Mouse (Mus musculus) intestine, embryonic 16.5 days (tissue): ENCODE measurements at regions not wholly inside any gene's neighbourhood (a gene's known extent, or its start where the extent isn't known, plus 50 kb on each side); places are given as distances from the start of the nearest gene placed in this dataset.

Experiments used
- ATAC-seq: fragments of 200-750 bp; cut with Nextera tagmentation; 2 replicates; pipeline ENCODE4 v1.8.0; 2017; ENCODE audit warnings: moderate TSS enrichment, moderate library complexity
- H3K27ac ChIP-seq: fragments of 300-500 bp; sonication (generic); 2 replicates; pipeline ENCODE4 v1.5.1; 2014; ENCODE audit warnings: mild to moderate bottlenecking, low read length
- H3K27me3 ChIP-seq: fragments of 300-500 bp; sonication (generic); replicated peaks from 2 replicates; pipeline ENCODE4 v1.6.1; 2014; ENCODE audit warnings: low read length, control low read depth, mixed read lengths; ENCODE audit not compliant: control insufficient read depth, insufficient read depth
- H3K36me3 ChIP-seq: fragments of 300-500 bp; sonication (generic); 2 replicates; pipeline ENCODE4 v1.6.1; 2014; ENCODE audit warnings: low read length, control low read depth; ENCODE audit not compliant: control insufficient read depth, insufficient read depth
- H3K4me1 ChIP-seq: fragments of 300-500 bp; sonication (generic); 2 replicates; pipeline ENCODE4 v1.6.1; 2014; ENCODE audit warnings: low read length, control low read depth, mixed read lengths; ENCODE audit not compliant: control insufficient read depth, insufficient read depth
- H3K4me2 ChIP-seq: fragments of 300-500 bp; sonication (generic); 2 replicates; pipeline ENCODE4 v1.6.1; 2014; ENCODE audit warnings: low read depth, low read length, control low read depth
- H3K4me3 ChIP-seq: fragments of 300-500 bp; sonication (generic); 2 replicates; pipeline ENCODE4 v1.5.1; 2014; ENCODE audit warnings: mild to moderate bottlenecking, low read length
- H3K9ac ChIP-seq: fragments of 300-500 bp; sonication (generic); 2 replicates; pipeline ENCODE4 v1.6.1; 2014; ENCODE audit warnings: low read depth, low read length
- H3K9me3 ChIP-seq: fragments of 300-500 bp; sonication (generic); 2 replicates; pipeline ENCODE4 v1.6.1; 2016; ENCODE audit warnings: low read length, control low read depth; ENCODE audit not compliant: control insufficient read depth
- WGBS: fragments of 180-500 bp; shearing (Covaris S2); extraction: QIAGEN DNeasy Blood & Tissue Kit; methylation state at CpG from one replicate; pipeline ENCODE4 v1.1.7; 2014; 5-methylcytosine and 5-hydroxymethylcytosine counted together

- Histone ChIP-seq H3K4me1 (no peaks in the 10 kb centered on the region), H3K9me3 (0 out of 2 replicates have a peak, but pooled peaks cover 3% of the 10 kb centered on the region), H3K36me3 (no peaks in the 10 kb centered on the region), H3K27me3 (no peaks in the 10 kb centered on the region), H3K27ac (no peak overlapping the region), H3K4me3 (no peak overlapping the region), H3K9ac (no peak overlapping the region), H3K4me2 (no peak overlapping the region)
- 61% methylated on average over 7 of the region's 7 CpGs for WGBS
- no peak for ATAC-seq
Observed at GRCm38 (mm10) chr17:67544410-67544809, 88.1 kb downstream of the Lrrc30 start.

- Histone ChIP-seq H3K9ac (no peak overlapping the region), H3K27me3 (no peaks in the 10 kb centered on the region), H3K27ac (no peak overlapping the region), H3K4me1 (no peaks in the 10 kb centered on the region), H3K4me3 (no peak overlapping the region), H3K9me3 (no peaks in the 10 kb centered on the region), H3K4me2 (no peak overlapping the region), H3K36me3 (no peaks in the 10 kb centered on the region)
- ATAC-seq = no peak
Observed at GRCm38 (mm10) chr17:67532331-67532730, 100.2 kb downstream of the Lrrc30 start.

GRCm38 (mm10) chr17:67520848-67521411 is 111.6 kb downstream of the Lrrc30 start:
- no peak overlapping the region for H3K9ac ChIP-seq
- H3K27me3 ChIP-seq = no peaks in the 10 kb centered on the region
- H3K36me3 ChIP-seq = no peaks in the 10 kb centered on the region
- 53% methylated on average over 8 of the region's 8 CpGs for WGBS
- H3K4me3 ChIP-seq = no peak overlapping the region
- H3K4me1 ChIP-seq = no peaks in the 10 kb centered on the region
- H3K9me3 ChIP-seq = peaks cover 4% of the 10 kb centered on the region; the same call in 1 of the 2 replicates
- no peak overlapping the region for H3K27ac ChIP-seq
- no peak overlapping the region for H3K4me2 ChIP-seq
- no peak for ATAC-seq

- ATAC-seq = no peak
- H3K9me3 ChIP-seq = no peaks in the 10 kb centered on the region
- no peak overlapping the region for H3K4me2 ChIP-seq
- H3K9ac ChIP-seq = no peak overlapping the region
- no peaks in the 10 kb centered on the region for H3K27me3 ChIP-seq
- 64% methylated on average over 7 of the region's 7 CpGs for WGBS
- peak overlapping the region; percentile 14; the same call in 1 of the 2 replicates for H3K27ac ChIP-seq
- H3K4me3 ChIP-seq = no peak overlapping the region
- no peaks in the 10 kb centered on the region for H3K36me3 ChIP-seq
- no peaks in the 10 kb centered on the region for H3K4me1 ChIP-seq
Observed at GRCm38 (mm10) chr17:67515601-67516147, 116.8 kb downstream of the Lrrc30 start.

GRCm38 (mm10) chr17:67514387-67515241 is 117.9 kb downstream of the Lrrc30 start:
- Histone ChIP-seq H3K4me1 (no peaks in the 10 kb centered on the region), H3K9ac (no peak overlapping the region), H3K9me3 (no peaks in the 10 kb centered on the region), H3K36me3 (no peaks in the 10 kb centered on the region), H3K27me3 (no peaks in the 10 kb centered on the region), H3K27ac (peak overlapping the region; percentile 23), H3K4me2 (no peak overlapping the region), H3K4me3 (no peak overlapping the region)
- 61% methylated on average over 9 of the region's 9 CpGs for WGBS
- peak; percentile 42; the same call in 1 of the 2 replicates for ATAC-seq

- H3K9me3 ChIP-seq = no peaks in the 10 kb centered on the region
- no peak overlapping the region for H3K4me3 ChIP-seq
- peak overlapping the region; percentile 61 for H3K27ac ChIP-seq
- peak; percentile 52 for ATAC-seq
- H3K36me3 ChIP-seq = no peaks in the 10 kb centered on the region
- H3K27me3 ChIP-seq = no peaks in the 10 kb centered on the region
- H3K9ac ChIP-seq = no peak overlapping the region
- H3K4me2 ChIP-seq = no peak overlapping the region
- H3K4me1 ChIP-seq = no peaks in the 10 kb centered on the region
- 58% methylated on average over 6 of the region's 6 CpGs for WGBS
Observed at GRCm38 (mm10) chr17:67512699-67513450, 119.6 kb downstream of the Lrrc30 start.

- Histone ChIP-seq H3K4me1 (no peaks in the 10 kb centered on the region), H3K9ac (no peak overlapping the region), H3K4me3 (no peak overlapping the region), H3K36me3 (no peaks in the 10 kb centered on the region), H3K9me3 (no peaks in the 10 kb centered on the region), H3K4me2 (no peak overlapping the region), H3K27me3 (no peaks in the 10 kb centered on the region), H3K27ac (peak overlapping the region; percentile 13; the same call in 1 of the 2 replicates)
- WGBS = 71% methylated on average over 6 of the region's 6 CpGs
- ATAC-seq = no peak
Observed at GRCm38 (mm10) chr17:67512008-67512407, 120.5 kb downstream of the Lrrc30 start.

- Histone ChIP-seq H3K27me3 (no peaks in the 10 kb centered on the region), H3K4me1 (no peaks in the 10 kb centered on the region), H3K4me2 (no peak overlapping the region), H3K27ac (no peak overlapping the region), H3K36me3 (no peaks in the 10 kb centered on the region), H3K4me3 (no peak overlapping the region), H3K9ac (no peak overlapping the region), H3K9me3 (no peaks in the 10 kb centered on the region)
- WGBS = 66% methylated on average over 9 of the region's 9 CpGs
- ATAC-seq = no peak
Observed at GRCm38 (mm10) chr17:67509921-67510320, 122.6 kb downstream of the Lrrc30 start.

- ATAC-seq = no peak
- no peaks in the 10 kb centered on the region for H3K9me3 ChIP-seq
- no peaks in the 10 kb centered on the region for H3K36me3 ChIP-seq
- no peak overlapping the region for H3K4me3 ChIP-seq
- no peak overlapping the region for H3K27ac ChIP-seq
- 83% methylated on average over 6 of the region's 6 CpGs for WGBS
- H3K9ac ChIP-seq = no peak overlapping the region
- no peaks in the 10 kb centered on the region for H3K27me3 ChIP-seq
- no peaks in the 10 kb centered on the region for H3K4me1 ChIP-seq
- H3K4me2 ChIP-seq = no peak overlapping the region
Observed at GRCm38 (mm10) chr17:67509091-67509618, 123.4 kb downstream of the Lrrc30 start.
